Mouse (Mus musculus): ENCODE measurements at regions not wholly inside any gene's neighbourhood (a gene's known extent, or its start where the extent isn't known, plus 50 kb on each side); places are given as distances from the start of the nearest gene placed in this dataset.

GRCm38 (mm10) chr17:84129204-84129603, 58.5 kb downstream of the Zfp36l2 start:
- H3K9ac ChIP-seq (replicated peaks) = no peak overlapping the region
- no peaks in the 10 kb centered on the region for H3K36me3 ChIP-seq
- H3K4me2 ChIP-seq = no peak overlapping the region
- H3K4me3 ChIP-seq (replicated peaks) = no peak overlapping the region
- H3K9me3 ChIP-seq (replicated peaks) = no peaks in the 10 kb centered on the region
- H3K4me1 ChIP-seq = no peaks in the 10 kb centered on the region
- H3K27me3 ChIP-seq (replicated peaks) = no peaks in the 10 kb centered on the region
- no peak overlapping the region for H3K27ac ChIP-seq (replicated peaks)
- no peak for ATAC-seq (ENCODE audit: low FRiP score)
- 87% methylated on average over 13 of the region's 13 CpGs for WGBS

DNA sequence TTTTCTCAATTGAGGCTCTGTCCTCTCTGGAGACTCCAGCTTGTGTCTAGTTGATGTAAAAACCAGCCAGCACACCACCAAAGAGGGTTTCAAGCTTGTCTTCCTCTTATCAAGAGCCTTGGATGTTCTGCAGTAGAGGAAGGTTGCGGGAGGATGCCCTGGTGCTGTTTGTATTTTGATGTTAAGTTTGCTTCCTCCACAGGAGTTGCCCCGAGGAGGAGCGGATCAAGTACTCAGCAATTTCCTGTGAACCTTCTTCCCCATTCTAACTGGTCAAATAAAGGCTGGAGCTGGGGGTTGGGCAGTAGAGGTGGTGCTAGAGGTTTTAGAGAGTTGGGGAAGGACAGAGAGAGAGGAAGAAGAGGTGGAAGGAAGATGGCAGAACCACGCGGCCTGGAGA, 59.5 kb downstream of the Zfp36l2 start:
- Histone ChIP-seq H3K27ac (replicated peaks) (no peak overlapping the region), H3K27me3 (replicated peaks) (no peaks in the 10 kb centered on the region), H3K36me3 (no peaks in the 10 kb centered on the region), H3K4me3 (replicated peaks) (no peak overlapping the region), H3K4me1 (no peaks in the 10 kb centered on the region), H3K9me3 (replicated peaks) (no peaks in the 10 kb centered on the region), H3K4me2 (no peak overlapping the region), H3K9ac (replicated peaks) (no peak overlapping the region)
- 85% methylated on average over 5 of the region's 5 CpGs for WGBS
- ATAC-seq (ENCODE audit: low FRiP score) = no peak

DNA sequence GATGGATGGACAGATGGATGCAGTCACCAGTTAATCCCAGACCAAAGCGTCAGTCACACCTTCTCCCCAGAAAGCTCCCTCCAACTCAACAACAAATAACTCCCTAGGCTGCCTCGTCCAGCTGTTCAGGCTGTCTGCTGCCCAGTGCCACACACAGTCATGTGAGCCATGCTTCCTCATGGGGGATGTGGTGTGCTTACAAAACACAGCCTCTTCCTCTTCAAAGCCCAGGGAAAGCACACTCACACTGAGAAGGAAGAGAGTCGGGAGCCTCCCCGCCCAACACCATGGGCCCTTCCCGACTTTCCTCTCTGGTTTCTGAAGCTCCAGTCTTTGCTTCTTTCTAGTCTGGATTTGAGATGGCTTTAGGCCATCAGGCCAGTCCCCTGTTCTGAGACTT, 61.6 kb downstream of the Zfp36l2 start:
- no peaks in the 10 kb centered on the region for H3K27me3 ChIP-seq (replicated peaks)
- no peak overlapping the region for H3K27ac ChIP-seq (replicated peaks)

GRCm38 (mm10) chr17:84123161-84123560, 64.6 kb downstream of the Zfp36l2 start:
- H3K4me3 ChIP-seq (replicated peaks) = no peak overlapping the region
- no peak overlapping the region for H3K27ac ChIP-seq (replicated peaks)
- H3K9me3 ChIP-seq (replicated peaks) = no peaks in the 10 kb centered on the region
- H3K4me2 ChIP-seq = no peak overlapping the region
- H3K27me3 ChIP-seq (replicated peaks) = no peaks in the 10 kb centered on the region
- H3K9ac ChIP-seq (replicated peaks) = no peak overlapping the region
- ATAC-seq (ENCODE audit: low FRiP score) = no peak
- no peaks in the 10 kb centered on the region for H3K4me1 ChIP-seq
- H3K36me3 ChIP-seq = no peaks in the 10 kb centered on the region
- 86% methylated on average over 2 of the region's 2 CpGs for WGBS

More for the DNA sequence above, 61.6 kb downstream of the Zfp36l2 start:
- H3K9me3 ChIP-seq (replicated peaks) = no peaks in the 10 kb centered on the region
- no peaks in the 10 kb centered on the region for H3K36me3 ChIP-seq
- no peak for ATAC-seq (ENCODE audit: low FRiP score)
- H3K4me1 ChIP-seq = no peaks in the 10 kb centered on the region
- 82% methylated on average over 5 of the region's 5 CpGs for WGBS
- no peak overlapping the region for H3K4me3 ChIP-seq (replicated peaks)
- H3K9ac ChIP-seq (replicated peaks) = no peak overlapping the region
- H3K4me2 ChIP-seq = no peak overlapping the region

DNA sequence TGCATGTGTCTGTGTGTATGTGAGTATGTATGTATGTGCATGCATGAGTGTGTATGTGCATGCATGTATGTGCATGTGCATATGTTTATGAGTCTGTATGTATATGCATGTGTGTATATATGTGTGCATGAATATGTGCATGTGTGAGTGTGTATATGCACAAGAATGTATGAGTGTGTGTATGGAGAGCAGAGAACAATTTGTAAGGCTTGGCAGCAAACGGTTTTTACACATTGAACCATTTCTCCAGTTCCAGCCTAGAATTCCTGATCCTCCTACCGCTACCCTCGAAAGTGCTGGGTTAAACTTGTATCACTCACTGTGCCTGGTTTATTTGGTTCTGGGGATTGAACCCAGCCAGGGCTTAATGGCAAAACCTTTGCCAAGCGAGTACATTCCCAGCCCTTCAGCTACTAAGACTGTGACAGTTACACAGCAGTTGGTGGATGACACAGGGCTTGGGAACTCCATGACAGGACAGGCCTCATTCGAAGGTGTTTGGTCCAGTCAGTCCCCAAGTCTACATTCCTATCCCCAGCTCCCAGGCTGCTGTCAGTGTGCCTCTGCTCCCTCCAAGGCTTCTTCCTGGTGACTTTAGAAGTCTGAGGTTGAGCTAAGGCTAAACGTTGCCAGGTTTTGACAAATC, 65.1 kb downstream of the Zfp36l2 start:
- no peaks in the 10 kb centered on the region for H3K27me3 ChIP-seq (replicated peaks)
- no peak overlapping the region for H3K9ac ChIP-seq (replicated peaks)
- H3K4me3 ChIP-seq (replicated peaks) = no peak overlapping the region
- H3K4me1 ChIP-seq = no peaks in the 10 kb centered on the region
- no peaks in the 10 kb centered on the region for H3K9me3 ChIP-seq (replicated peaks)
- 83% methylated on average over 6 of the region's 6 CpGs for WGBS
- no peak overlapping the region for H3K4me2 ChIP-seq
- ATAC-seq (ENCODE audit: low FRiP score) = no peak
- no peaks in the 10 kb centered on the region for H3K36me3 ChIP-seq
- no peak overlapping the region for H3K27ac ChIP-seq (replicated peaks)

DNA sequence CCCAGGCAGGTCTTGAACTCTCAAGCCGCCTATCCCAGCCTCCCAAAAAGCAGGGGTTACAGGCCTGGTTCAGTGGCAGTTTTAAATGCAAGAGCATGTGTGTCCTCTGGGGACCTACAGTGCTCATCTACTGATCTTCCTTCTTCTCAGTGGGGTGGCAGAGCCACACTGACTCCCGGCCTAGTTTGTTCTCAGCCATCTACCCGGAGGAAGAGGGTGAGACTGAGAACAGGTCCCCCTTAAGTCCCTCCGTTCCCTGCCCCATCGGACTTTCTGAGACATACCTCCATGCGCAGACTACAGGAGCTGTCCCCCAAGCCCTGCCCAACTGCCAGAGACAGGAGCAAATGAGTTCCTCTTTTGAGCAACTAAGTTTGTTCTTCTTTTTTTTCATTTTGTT, 66.5 kb downstream of the Zfp36l2 start:
- Histone ChIP-seq H3K27ac (replicated peaks) (no peak overlapping the region), H3K4me3 (replicated peaks) (no peak overlapping the region), H3K9ac (replicated peaks) (no peak overlapping the region), H3K9me3 (replicated peaks) (no peaks in the 10 kb centered on the region), H3K4me1 (no peaks in the 10 kb centered on the region), H3K27me3 (replicated peaks) (no peaks in the 10 kb centered on the region), H3K36me3 (no peaks in the 10 kb centered on the region), H3K4me2 (no peak overlapping the region)
- no peak for ATAC-seq (ENCODE audit: low FRiP score)
- 76% methylated on average over 6 of the region's 6 CpGs for WGBS

DNA sequence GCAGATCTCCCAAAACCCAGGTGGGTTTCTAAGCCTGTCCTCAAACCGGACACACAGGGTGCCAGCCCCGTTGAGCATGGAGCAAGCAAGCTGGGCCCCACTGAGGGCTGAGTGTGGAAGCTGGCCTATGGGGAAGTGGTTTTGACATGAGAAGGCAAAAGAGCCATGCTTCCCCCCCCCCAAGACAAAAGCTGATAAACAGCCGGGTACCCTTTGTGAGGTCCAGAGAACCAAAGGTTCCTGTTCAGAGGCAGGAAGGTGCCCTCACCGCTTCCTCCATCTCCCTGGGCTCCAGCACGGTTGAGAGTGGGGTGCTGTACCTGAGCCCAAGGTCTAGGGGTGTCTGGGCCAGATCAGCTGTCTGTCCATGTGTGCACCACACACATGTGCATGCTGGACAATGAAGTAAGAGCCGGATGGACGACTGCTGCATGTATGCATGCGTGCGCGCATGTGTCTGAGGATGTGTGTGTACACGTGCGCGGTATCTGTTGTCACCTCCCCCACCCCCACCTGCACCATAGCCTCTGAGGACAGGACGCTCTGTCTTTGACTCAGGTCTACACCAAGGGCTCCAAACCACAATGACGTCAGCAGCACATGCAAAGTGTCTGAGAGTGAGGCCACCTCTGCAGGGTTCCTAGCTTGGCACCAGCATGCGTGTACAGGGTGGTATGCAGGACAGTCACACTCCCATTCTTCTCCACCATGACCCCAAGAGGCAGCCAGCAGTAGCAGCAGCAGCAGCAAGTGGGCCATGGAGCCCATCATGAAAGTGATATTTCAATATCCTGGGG, 68.3 kb downstream of the Zfp36l2 start:
- Histone ChIP-seq H3K4me1 (peaks cover 5% of the 10 kb centered on the region; the same call in 1 of the 2 replicates), H3K36me3 (no peaks in the 10 kb centered on the region), H3K9me3 (replicated peaks) (no peaks in the 10 kb centered on the region), H3K9ac (replicated peaks) (no peak overlapping the region), H3K27ac (replicated peaks) (no peak overlapping the region), H3K4me2 (no peak overlapping the region), H3K27me3 (replicated peaks) (no peaks in the 10 kb centered on the region), H3K4me3 (replicated peaks) (no peak overlapping the region)
- 86% methylated on average over 16 of the region's 16 CpGs for WGBS
- no peak for ATAC-seq (ENCODE audit: low FRiP score)

- WGBS = 31% methylated on average over 1 of the region's 1 CpGs
- Histone ChIP-seq H3K4me2 (no peak overlapping the region), H3K9me3 (replicated peaks) (no peaks in the 10 kb centered on the region), H3K4me3 (replicated peaks) (no peak overlapping the region), H3K36me3 (no peaks in the 10 kb centered on the region), H3K9ac (replicated peaks) (no peak overlapping the region), H3K27me3 (replicated peaks) (no peaks in the 10 kb centered on the region), H3K4me1 (peaks cover 5% of the 10 kb centered on the region; the same call in 1 of the 2 replicates), H3K27ac (replicated peaks) (no peak overlapping the region)
- ATAC-seq (ENCODE audit: low FRiP score) = no peak
These were observed 69.0 kb downstream of the Zfp36l2 start for GRCm38 (mm10) chr17:84118781-84119180.

GRCm38 (mm10) chr17:84118271-84118670, 69.5 kb downstream of the Zfp36l2 start:
- H3K36me3 ChIP-seq = no peaks in the 10 kb centered on the region
- peaks cover 5% of the 10 kb centered on the region; the same call in 1 of the 2 replicates for H3K4me1 ChIP-seq
- H3K9me3 ChIP-seq (replicated peaks) = no peaks in the 10 kb centered on the region
- no peak overlapping the region for H3K4me3 ChIP-seq (replicated peaks)
- H3K4me2 ChIP-seq = no peak overlapping the region
- no peak overlapping the region for H3K27ac ChIP-seq (replicated peaks)
- ATAC-seq (ENCODE audit: low FRiP score) = no peak
- no peak overlapping the region for H3K9ac ChIP-seq (replicated peaks)
- 79% methylated on average over 4 of the region's 4 CpGs for WGBS
- H3K27me3 ChIP-seq (replicated peaks) = no peaks in the 10 kb centered on the region

GRCm38 (mm10) chr17:84117756-84118155, 70.0 kb downstream of the Zfp36l2 start:
- Histone ChIP-seq H3K36me3 (no peaks in the 10 kb centered on the region), H3K4me1 (peaks cover 5% of the 10 kb centered on the region; the same call in 1 of the 2 replicates), H3K27ac (replicated peaks) (no peak overlapping the region), H3K27me3 (replicated peaks) (no peaks in the 10 kb centered on the region), H3K4me3 (replicated peaks) (no peak overlapping the region), H3K4me2 (no peak overlapping the region), H3K9me3 (replicated peaks) (no peaks in the 10 kb centered on the region), H3K9ac (replicated peaks) (no peak overlapping the region)
- WGBS = 89% methylated on average over 1 of the region's 1 CpGs
- no peak for ATAC-seq (ENCODE audit: low FRiP score)

GRCm38 (mm10) chr17:84116340-84117279, 71.1 kb downstream of the Zfp36l2 start:
- no peaks in the 10 kb centered on the region for H3K36me3 ChIP-seq
- no peak overlapping the region for H3K4me3 ChIP-seq (replicated peaks)
- H3K9me3 ChIP-seq (replicated peaks) = no peaks in the 10 kb centered on the region
- H3K9ac ChIP-seq (replicated peaks) = no peak overlapping the region
- no peak for ATAC-seq (ENCODE audit: low FRiP score)
- H3K27ac ChIP-seq (replicated peaks) = no peak overlapping the region; the same call in 1 of the 2 replicates
- no peak overlapping the region for H3K4me2 ChIP-seq
- 91% methylated on average over 17 of the region's 17 CpGs for WGBS
- H3K4me1 ChIP-seq = peaks cover 15% of the 10 kb centered on the region
- no peaks in the 10 kb centered on the region for H3K27me3 ChIP-seq (replicated peaks)

All from neural tube, embryonic 15.5 days (tissue).